Mouse (Mus musculus) erythroblast, embryonic 14.5 days (primary cell): Measurements from ENCODE around the gene 1110032A03Rik. TPM values are rescaled to one million over a fixed set of nuclear protein-coding genes. Genes with fewer than 3 reads are reported as not detected.
A peak's percentile ranks its signal among the peaks of the same experiment; 100 is the strongest.

Source experiments
- H3K27me3 ChIP-seq: 2 replicates; pipeline ENCODE4 v1.6.1; 2012; ENCODE audit warnings: inconsistent platforms; ENCODE audit not compliant: control insufficient read depth
- H3K36me3 ChIP-seq: 2 replicates; pipeline ENCODE4 v1.6.1; 2012; ENCODE audit warnings: mild to moderate bottlenecking, inconsistent platforms; ENCODE audit not compliant: control insufficient read depth
- H3K4me1 ChIP-seq: 2 replicates; pipeline ENCODE4 v1.6.1; 2012; ENCODE audit warnings: inconsistent platforms; ENCODE audit not compliant: control insufficient read depth
- H3K4me3 ChIP-seq: replicated peaks from 2 replicates; pipeline ENCODE3; 2012; ENCODE audit warnings: moderate library complexity, mild to moderate bottlenecking, inconsistent platforms
- H3K9me3 ChIP-seq: 2 replicates; pipeline ENCODE4 v1.6.1; 2012; ENCODE audit warnings: low read length, inconsistent platforms, mixed read lengths; ENCODE audit not compliant: control insufficient read depth
- GATA1 ChIP-seq: IDR thresholded peaks from 2 replicates; pipeline ENCODE4 v1.6.1; 2012; ENCODE audit warnings: low read length, inconsistent platforms, mixed read lengths
- TAL1 ChIP-seq: IDR thresholded peaks from 3 replicates; pipeline ENCODE4 v1.6.1; 2012; ENCODE audit warnings: low read length, inconsistent platforms, mixed read lengths
- polyA plus RNA-seq: library from polyadenylated mRNA; stranded (reverse); fragments of >175 nt; gene quantifications from 2 replicates; pipeline ENCODE4 v1.2.3, GENCODE M21; 2012

1110032A03Rik gene
- polyA plus RNA-seq, 1 experiment: 0.38 TPM

DNA sequence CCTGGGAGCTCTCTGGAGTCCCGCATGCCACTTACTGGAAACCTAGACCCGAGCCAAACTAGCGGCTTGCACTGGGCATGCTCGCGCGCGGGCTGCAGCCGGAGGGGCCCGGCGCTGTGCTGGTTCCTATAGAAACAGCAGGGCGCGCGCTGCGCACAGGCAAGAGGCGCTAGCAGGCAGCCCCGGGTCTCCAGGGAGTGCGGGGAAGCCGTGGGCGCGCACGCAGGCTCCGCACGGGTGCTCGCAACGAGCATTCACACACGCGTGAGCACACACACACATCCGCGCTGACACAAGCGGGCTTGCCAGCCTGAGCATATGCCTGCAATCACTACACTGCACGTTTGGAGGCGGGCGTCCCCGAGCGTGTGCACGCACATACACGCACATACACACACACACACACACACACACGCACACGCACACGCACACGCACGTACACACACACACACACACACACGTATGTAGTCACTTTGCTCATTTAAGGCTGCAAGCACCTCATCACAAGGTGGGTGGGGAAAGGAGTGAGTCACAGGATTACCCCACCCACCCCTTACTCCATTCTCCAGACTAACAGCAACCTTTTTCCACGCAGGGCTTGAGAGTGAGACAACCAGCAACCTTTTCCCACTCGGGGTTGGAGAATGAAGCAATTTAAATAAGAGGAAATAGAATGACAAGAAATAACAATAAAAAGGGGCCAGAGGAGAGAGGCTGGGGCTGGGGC lies 47.2 kb downstream of the 1110032A03Rik start:
- no peaks in the 10 kb centered on the region for H3K9me3 ChIP-seq
- TF ChIP-seq TAL1: no peak
- TF ChIP-seq GATA1: no peak
- peaks cover 49% of the 10 kb centered on the region for H3K27me3 ChIP-seq
- peaks cover 4% of the 10 kb centered on the region for H3K4me1 ChIP-seq
- H3K36me3 ChIP-seq: no peaks in the 10 kb centered on the region
- peak overlapping the region; percentile 44 for H3K4me3 ChIP-seq

DNA sequence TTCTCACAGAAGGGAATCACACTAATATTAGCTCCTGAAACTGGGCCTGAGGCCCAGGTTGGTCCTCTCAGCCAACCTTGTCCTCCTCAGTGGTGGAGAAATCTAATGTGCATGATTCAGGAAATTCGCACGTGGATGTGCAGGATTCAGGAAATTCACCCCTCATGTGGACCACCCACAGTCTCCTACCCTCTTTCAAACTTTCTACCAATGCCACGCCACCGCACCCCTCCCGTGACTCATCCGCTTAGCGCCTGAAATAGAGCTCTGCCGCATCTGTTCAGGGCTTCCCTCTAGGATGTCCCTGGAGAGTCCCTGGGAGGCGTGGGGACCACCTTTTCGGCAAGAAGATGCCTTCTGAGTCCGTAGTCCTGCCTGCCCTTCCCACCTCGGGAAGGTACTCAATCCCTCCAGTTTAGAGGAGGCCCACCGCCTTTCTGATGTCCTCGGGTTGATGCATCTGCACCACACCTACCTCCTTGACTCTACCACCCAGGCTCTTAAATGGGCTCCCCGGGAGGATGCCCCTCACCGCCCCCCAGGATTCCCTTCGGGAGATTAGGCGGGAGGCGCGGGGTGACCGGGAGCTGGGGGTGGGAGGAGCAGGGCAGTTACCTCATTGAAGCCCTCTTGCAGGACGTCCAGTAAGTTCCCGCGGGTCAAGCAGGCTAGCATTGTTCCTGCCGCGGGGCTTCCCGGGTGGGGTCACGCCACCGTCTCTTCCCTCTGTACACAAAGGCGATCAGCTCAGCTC lies 48.0 kb downstream of the 1110032A03Rik start:
- Histone ChIP-seq H3K4me1 (peaks cover 4% of the 10 kb centered on the region), H3K9me3 (no peaks in the 10 kb centered on the region), H3K4me3 (peak overlapping the region; percentile 44), H3K27me3 (peaks cover 49% of the 10 kb centered on the region), H3K36me3 (no peaks in the 10 kb centered on the region)
- no peak for TF ChIP-seq TAL1
- TF ChIP-seq GATA1: no peak

DNA sequence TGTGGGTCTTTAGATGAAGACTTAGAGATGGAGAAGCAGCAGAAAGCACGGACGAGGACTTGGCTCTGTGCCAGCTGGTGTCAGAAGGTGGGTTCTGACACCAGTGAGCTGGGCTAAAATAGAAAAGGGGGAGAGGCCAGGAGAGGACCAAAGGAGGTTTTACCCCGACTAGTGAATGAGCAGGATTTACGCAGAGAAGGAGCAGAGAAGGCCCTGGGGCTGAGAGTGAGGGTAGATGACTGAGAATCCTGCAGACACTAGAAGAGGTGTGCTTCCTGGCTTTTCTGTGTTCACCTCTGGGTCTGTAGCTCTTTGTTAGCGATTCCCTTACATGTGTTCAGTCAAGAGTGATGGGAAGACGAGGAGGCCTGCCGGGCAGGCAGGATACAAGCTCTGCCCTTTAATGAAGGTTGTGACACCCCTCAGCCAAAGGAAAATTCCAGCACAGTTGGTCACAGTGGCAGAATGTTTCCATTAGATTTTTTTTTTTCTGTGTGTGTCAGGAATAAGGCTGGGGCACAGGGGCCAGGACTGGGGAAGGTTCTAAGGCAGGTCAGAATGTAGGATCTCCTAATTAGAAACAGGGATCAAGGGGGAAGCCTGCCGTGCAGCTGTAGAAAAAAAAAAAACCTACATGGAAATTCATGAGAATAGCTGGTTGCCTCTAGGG lies 49.3 kb downstream of the 1110032A03Rik start:
- peaks cover 49% of the 10 kb centered on the region for H3K27me3 ChIP-seq

DNA sequence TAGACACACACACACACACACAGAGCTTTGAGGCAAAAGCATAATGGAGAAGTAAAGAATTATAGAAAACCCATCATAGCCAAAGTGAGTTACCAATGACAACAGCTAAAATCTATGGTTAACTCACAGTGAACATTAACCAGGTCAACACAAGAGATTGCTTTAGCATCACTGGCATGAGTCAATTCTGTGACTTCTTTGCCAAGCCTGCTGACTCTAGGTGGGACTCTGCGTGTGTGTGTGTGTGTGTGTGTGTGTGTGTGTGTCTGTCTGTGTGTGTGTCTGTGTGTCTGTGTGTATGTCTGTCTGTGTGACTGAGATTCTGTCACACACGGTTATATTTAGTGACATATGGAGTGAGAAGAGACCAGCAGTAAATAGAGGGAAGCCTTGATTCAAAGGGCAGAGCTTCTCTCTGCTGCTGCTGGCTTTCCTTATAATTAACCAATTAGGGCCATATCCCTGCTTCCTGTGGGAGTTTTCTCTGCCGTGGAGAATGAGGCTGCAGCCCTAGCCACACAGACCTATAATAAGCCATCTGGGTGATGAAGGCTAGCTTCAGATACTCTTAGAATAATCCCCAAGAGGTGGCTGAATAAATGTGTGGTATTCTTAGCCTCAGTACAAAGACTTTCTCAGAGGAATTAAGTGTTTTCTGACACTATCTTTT lies 50.5 kb downstream of the 1110032A03Rik start:
- Histone ChIP-seq H3K36me3 (no peaks in the 10 kb centered on the region), H3K27me3 (peaks cover 48% of the 10 kb centered on the region), H3K4me1 (peaks cover 4% of the 10 kb centered on the region), H3K4me3 (no peak overlapping the region), H3K9me3 (no peaks in the 10 kb centered on the region)
- no peak for TF ChIP-seq TAL1
- TF ChIP-seq GATA1: no peak

More for the DNA sequence above, 49.3 kb downstream of the 1110032A03Rik start:
- Histone ChIP-seq H3K4me3 (no peak overlapping the region), H3K4me1 (peaks cover 4% of the 10 kb centered on the region), H3K9me3 (no peaks in the 10 kb centered on the region), H3K36me3 (no peaks in the 10 kb centered on the region)
- no peak for TF ChIP-seq TAL1
- TF ChIP-seq GATA1: no peak

DNA sequence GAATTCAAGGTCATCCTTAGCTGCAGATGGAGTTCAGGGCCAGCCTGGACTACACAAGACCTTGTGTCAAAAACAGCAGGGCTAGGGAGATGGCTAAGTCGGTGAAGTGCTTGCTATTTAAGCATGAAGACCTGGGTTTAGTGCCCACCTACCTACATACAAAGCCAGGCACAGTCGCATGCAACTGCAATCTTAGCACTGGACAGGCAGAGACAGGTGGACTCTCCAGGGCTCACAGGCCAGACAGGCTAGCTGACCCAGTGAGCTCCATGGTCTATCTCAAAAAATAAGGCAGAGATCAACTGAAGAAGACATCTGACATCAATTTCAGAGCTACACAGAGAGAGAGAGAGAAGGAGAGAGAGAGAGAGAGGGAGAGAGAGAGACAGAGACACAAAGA lies 51.2 kb downstream of the 1110032A03Rik start:
- H3K27me3 ChIP-seq: peaks cover 42% of the 10 kb centered on the region
- TF ChIP-seq GATA1: no peak
- TF ChIP-seq TAL1: no peak

DNA sequence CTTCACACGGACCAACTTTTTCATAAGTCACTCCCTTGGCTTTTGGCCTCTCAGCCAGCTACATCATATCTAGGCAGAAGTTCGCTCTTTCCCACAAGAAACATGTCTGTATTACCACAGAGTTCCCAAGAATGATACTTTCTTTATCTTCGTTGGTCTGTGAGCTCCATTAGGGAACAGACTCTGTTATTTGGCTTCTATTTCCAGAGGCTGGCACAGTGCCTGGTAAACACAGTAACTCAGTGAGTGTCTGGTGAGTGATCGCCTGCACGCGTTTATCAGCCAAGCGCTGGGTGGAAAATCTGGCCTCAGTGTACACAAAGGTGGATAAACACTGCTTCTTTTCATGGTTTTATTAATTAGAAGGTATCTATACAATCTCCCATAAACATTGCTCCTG lies 51.9 kb downstream of the 1110032A03Rik start:
- TF ChIP-seq GATA1 (no peak), TAL1 (no peak)
- Histone ChIP-seq H3K27me3 (peaks cover 35% of the 10 kb centered on the region), H3K36me3 (no peaks in the 10 kb centered on the region)

More for the DNA sequence above, 51.2 kb downstream of the 1110032A03Rik start:
- H3K9me3 ChIP-seq: no peaks in the 10 kb centered on the region
- H3K36me3 ChIP-seq: no peaks in the 10 kb centered on the region
- peaks cover 4% of the 10 kb centered on the region for H3K4me1 ChIP-seq
- H3K4me3 ChIP-seq: no peak overlapping the region

DNA sequence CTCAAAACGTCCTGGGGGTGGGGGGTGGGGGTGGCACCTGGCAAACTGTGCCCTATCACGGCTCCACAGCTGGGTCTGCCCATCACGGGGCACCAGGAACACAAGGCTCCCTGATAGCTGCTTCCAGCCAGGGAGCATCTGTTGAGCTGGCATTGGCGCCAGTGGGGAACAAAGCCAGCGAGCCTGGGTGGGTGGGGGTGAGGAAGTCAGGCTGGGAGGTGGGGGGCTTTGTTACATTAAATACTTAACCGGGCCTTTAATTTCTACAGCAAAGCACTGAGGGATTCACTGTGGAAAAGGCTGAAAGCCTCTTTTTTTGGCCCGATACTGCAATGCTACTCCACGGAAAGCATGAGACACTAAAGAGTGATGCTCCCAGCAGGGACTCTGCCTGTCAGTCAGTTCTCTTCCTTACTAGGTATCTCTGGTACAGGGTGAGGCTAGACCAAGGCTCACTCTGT lies 52.8 kb downstream of the 1110032A03Rik start:
- Histone ChIP-seq H3K27me3 (peaks cover 25% of the 10 kb centered on the region), H3K36me3 (no peaks in the 10 kb centered on the region), H3K9me3 (no peaks in the 10 kb centered on the region), H3K4me1 (no peaks in the 10 kb centered on the region), H3K4me3 (no peak overlapping the region)
- TF ChIP-seq TAL1 (no peak), GATA1 (no peak)

More for the DNA sequence above, 51.9 kb downstream of the 1110032A03Rik start:
- no peak overlapping the region for H3K4me3 ChIP-seq
- H3K4me1 ChIP-seq: peaks cover 4% of the 10 kb centered on the region
- no peaks in the 10 kb centered on the region for H3K9me3 ChIP-seq

DNA sequence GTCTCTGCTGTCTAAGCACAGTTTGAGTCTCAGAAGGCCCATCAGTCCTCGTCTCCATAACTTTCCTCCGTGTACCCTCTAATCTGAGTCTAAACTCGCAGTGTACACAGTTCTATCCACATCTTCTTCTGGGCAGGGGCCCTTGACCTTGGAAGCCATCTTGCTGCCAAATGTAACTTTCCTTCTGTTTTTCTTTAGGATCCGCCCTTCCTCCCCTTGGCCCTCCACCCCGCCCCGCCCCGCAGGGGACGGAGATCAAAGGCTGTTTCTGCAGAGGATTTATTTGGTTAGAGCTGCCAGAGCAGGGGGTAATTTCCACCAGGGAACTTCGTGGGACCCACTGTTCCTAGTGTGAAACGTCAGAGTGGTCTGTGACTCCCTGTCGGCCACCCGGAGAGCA lies 54.3 kb downstream of the 1110032A03Rik start:
- H3K4me3 ChIP-seq: no peak overlapping the region
- H3K27me3 ChIP-seq: peaks cover 12% of the 10 kb centered on the region
- TF ChIP-seq GATA1: no peak
- TF ChIP-seq TAL1: no peak
- no peaks in the 10 kb centered on the region for H3K9me3 ChIP-seq
- H3K36me3 ChIP-seq: no peaks in the 10 kb centered on the region
- H3K4me1 ChIP-seq: no peaks in the 10 kb centered on the region

DNA sequence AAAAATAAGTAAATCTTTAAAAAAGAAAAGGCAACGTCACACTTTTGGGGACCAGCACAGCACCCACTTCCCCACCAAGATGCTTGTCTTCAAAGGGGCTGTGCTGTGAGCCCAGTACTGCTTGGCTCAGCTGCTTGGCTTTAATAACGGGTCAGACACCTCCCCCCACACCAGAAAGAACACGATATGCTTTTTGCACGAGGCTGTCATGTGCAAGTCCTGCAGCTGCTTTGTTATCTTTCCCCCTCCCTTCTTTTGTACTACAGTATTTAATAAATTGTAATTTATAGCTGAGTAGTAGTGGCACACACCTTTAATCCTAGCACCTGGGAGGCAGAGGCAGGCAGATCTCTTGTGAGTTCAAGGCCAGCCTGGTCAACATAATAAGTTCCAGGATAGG lies 56.4 kb downstream of the 1110032A03Rik start:
- no peaks in the 10 kb centered on the region for H3K9me3 ChIP-seq
- peaks cover 2% of the 10 kb centered on the region; the same call in 1 of the 2 replicates for H3K27me3 ChIP-seq

More for the DNA sequence above, 56.4 kb downstream of the 1110032A03Rik start:
- H3K4me1 ChIP-seq: no peaks in the 10 kb centered on the region
- H3K4me3 ChIP-seq: no peak overlapping the region
- TF ChIP-seq GATA1: no peak
- no peak for TF ChIP-seq TAL1
- H3K36me3 ChIP-seq: no peaks in the 10 kb centered on the region
